In the genomic region with DNA sequence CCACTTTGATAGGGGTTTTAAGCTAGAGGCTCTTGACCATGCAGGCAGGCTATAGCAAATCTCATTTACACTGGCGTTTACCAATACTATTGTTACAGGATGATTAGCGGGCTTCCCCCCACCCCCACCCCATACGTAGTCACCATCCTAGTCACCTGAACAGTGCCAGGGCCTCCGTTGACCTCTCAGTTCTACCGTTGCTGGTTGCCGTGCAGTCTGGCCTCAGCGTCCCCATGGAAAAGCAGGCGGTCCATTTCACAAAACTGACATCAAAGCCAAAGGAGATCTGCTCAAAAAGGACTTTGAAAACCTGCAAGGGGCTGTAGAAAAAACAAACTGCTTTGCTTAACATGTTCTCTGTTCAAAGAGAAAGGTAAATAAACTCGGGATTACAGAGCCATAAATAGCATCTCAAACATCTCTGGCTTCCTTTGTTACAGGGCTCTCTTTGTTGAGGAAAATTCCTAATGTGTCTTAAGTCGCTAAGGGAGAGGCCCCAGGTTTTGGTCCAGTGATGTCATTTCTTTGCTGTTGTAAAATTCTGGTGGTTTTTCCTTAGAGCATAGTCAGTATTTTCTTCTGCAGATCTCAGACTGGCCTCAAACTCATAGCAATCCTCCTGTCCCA, we compare ENCODE assay signal across 10 mouse cellular contexts. TPM values are rescaled to one million over a fixed set of nuclear protein-coding genes. Genes with fewer than 3 reads are reported as not detected.
DNase-seq lines count a peak whose midpoint lies in the region; ATAC-seq lines count a peak whose summit lies in the region.
"Had no signal": no experiment of that assay in that cellular context is flagged by ENCODE, and none has a peak within 500 bp of the region (broad histone marks: within the 10 kb centered on the region; RNA-seq: fewer than 3 reads in every experiment).

No protein-coding gene starts in this region.

- H3K4me2 ChIP-seq in heart, embryonic 11.5 days = peak overlapping the region; percentile 14; the same call in 1 of the 2 replicates
- no peak overlapping the region for H3K4me2 ChIP-seq in midbrain, embryonic 11.5 days
- no peak overlapping the region for H3K4me2 ChIP-seq in limb, embryonic 15.5 days

- 23% methylated on average over 10 of the region's 10 CpGs for WGBS in heart, embryonic 11.5 days (ENCODE audit: insufficient replicate concordance)
- 20% methylated on average over 10 of the region's 10 CpGs for WGBS in midbrain, embryonic 10.5 days
- 11% methylated on average over 10 of the region's 10 CpGs for WGBS in midbrain, embryonic 11.5 days
- WGBS in limb, embryonic 15.5 days = 21% methylated on average over 10 of the region's 10 CpGs

- DNase-seq in heart, postnatal 4 days = no peak
- DNase-seq in midbrain, embryonic 10.5 days (ENCODE audit: low spot score) = no peak
- DNase-seq in midbrain, embryonic 11.5 days (ENCODE audit: low spot score, missing footprints) = no peak
- no peak for DNase-seq in urinary bladder, postnatal 10 days (ENCODE audit: low spot score)
- DNase-seq in cerebellum, adult 9-10 months = no peak
- no peak for DNase-seq in heart, adult 18-20 months
- DNase-seq: gastrocnemius, adult 2 months had no signal

- no peaks in the 10 kb centered on the region for H3K27me3 ChIP-seq in heart, embryonic 11.5 days (ENCODE audit: control insufficient read depth, insufficient read depth, low read length)
- H3K27me3 ChIP-seq in midbrain, embryonic 10.5 days (ENCODE audit: low read depth, poor library complexity, severe bottlenecking) = no peaks in the 10 kb centered on the region
- H3K27me3 ChIP-seq in midbrain, embryonic 11.5 days (ENCODE audit: control insufficient read depth, insufficient read depth, low read length) = no peaks in the 10 kb centered on the region
- no peaks in the 10 kb centered on the region for H3K27me3 ChIP-seq in limb, embryonic 15.5 days

- no peak for ATAC-seq in heart, embryonic 11.5 days (replicated peaks; ENCODE audit: insufficient number of reproducible peaks, low FRiP score, low TSS enrichment)
- no peak for ATAC-seq in midbrain, embryonic 11.5 days (ENCODE audit: low FRiP score)
- ATAC-seq in limb, embryonic 15.5 days (ENCODE audit: insufficient number of reproducible peaks, low FRiP score, low TSS enrichment, low read depth) = no peak

- H3K9ac ChIP-seq in heart, embryonic 11.5 days (ENCODE audit: low read depth, low read length) = no peak overlapping the region
- no peak overlapping the region for H3K9ac ChIP-seq in midbrain, embryonic 11.5 days (ENCODE audit: low read length)
- no peak overlapping the region for H3K9ac ChIP-seq in limb, embryonic 15.5 days

- peaks cover 41% of the 10 kb centered on the region for H3K4me1 ChIP-seq in heart, embryonic 11.5 days (ENCODE audit: control insufficient read depth, insufficient read depth, low read length)
- peaks cover 69% of the 10 kb centered on the region for H3K4me1 ChIP-seq in midbrain, embryonic 10.5 days
- H3K4me1 ChIP-seq in midbrain, embryonic 11.5 days (ENCODE audit: control insufficient read depth, insufficient read depth, low read length) = peaks cover 26% of the 10 kb centered on the region
- peaks cover 57% of the 10 kb centered on the region for H3K4me1 ChIP-seq in limb, embryonic 15.5 days

- H3K4me3 ChIP-seq in heart, embryonic 11.5 days (ENCODE audit: low read depth, low read length) = no peak overlapping the region
- 0 out of 2 replicates have a peak overlapping the region, but pooled peaks have one; percentile 7 for H3K4me3 ChIP-seq in midbrain, embryonic 10.5 days
- H3K4me3 ChIP-seq in midbrain, embryonic 11.5 days (ENCODE audit: low read depth, low read length) = no peak overlapping the region
- H3K4me3 ChIP-seq in limb, embryonic 15.5 days = no peak overlapping the region
- H3K4me3 ChIP-seq: gastrocnemius, adult 2 months had no signal

- H3K9me3 ChIP-seq in heart, embryonic 11.5 days (replicated peaks; ENCODE audit: control insufficient read depth, low read length) = no peaks in the 10 kb centered on the region
- H3K9me3 ChIP-seq in midbrain, embryonic 10.5 days (replicated peaks) = no peaks in the 10 kb centered on the region
- no peaks in the 10 kb centered on the region for H3K9me3 ChIP-seq in midbrain, embryonic 11.5 days (ENCODE audit: control insufficient read depth, low read length)
- H3K9me3 ChIP-seq in limb, embryonic 15.5 days = no peaks in the 10 kb centered on the region
- H3K9me3 ChIP-seq: megakaryocyte, embryonic 14.5 days had no signal

- H3K36me3 ChIP-seq in heart, embryonic 11.5 days (ENCODE audit: control insufficient read depth, insufficient read depth, low read length) = no peaks in the 10 kb centered on the region
- no peaks in the 10 kb centered on the region for H3K36me3 ChIP-seq in midbrain, embryonic 10.5 days
- H3K36me3 ChIP-seq in midbrain, embryonic 11.5 days (ENCODE audit: control insufficient read depth, insufficient read depth, low read length) = no peaks in the 10 kb centered on the region
- no peaks in the 10 kb centered on the region for H3K36me3 ChIP-seq in limb, embryonic 15.5 days

- H3K27ac ChIP-seq in heart, embryonic 11.5 days (ENCODE audit: low read depth, low read length) = no peak overlapping the region
- peak overlapping the region; percentile 69 for H3K27ac ChIP-seq in midbrain, embryonic 10.5 days (replicated peaks)
- H3K27ac ChIP-seq in midbrain, embryonic 11.5 days (ENCODE audit: low read depth, low read length) = no peak overlapping the region
- 0 out of 2 replicates have a peak overlapping the region, but pooled peaks have one; percentile 43 for H3K27ac ChIP-seq in limb, embryonic 15.5 days
- H3K27ac ChIP-seq: gastrocnemius, adult 2 months had no signal

RNA-seq across cellular contexts. Expression of gene Abhd2, which starts 43.2 kb away (rescaled TPM):
- polyA plus RNA-seq in heart, embryonic 11.5 days (2014; fragmentation: Nextera tagmentation; extraction: Ambion mirVana) = 4.9 and 6.1 TPM in 2 replicates
- 10 to 100 TPM; 24.7 to 27.2 TPM for total RNA-seq in heart, postnatal 4 days (2021)
- polyA plus RNA-seq in midbrain, embryonic 10.5 days (2016; fragmentation: Nextera tagmentation; extraction: Ambion mirVana) = 6.8 and 8.7 TPM in 2 replicates
- polyA plus RNA-seq in midbrain, embryonic 11.5 days (2014; fragmentation: Nextera tagmentation; extraction: Ambion mirVana) = 11.6 and 11.7 TPM in 2 replicates
- 9.5 and 9.6 TPM in 2 replicates for polyA plus RNA-seq in limb, embryonic 15.5 days (2015; fragmentation: Nextera tagmentation; extraction: Ambion mirVana)
- 10 to 100 TPM; 33.0 to 36.3 TPM for total RNA-seq in heart, adult 18-20 months (2021)

Comparison
In these comparisons a context has a peak if more than half of its experiments do, and no peak if none do; other contexts are left out.
1. H3K27ac ChIP-seq: peak in midbrain, embryonic 10.5 days (single experiment) and limb, embryonic 15.5 days (single experiment); none in heart, embryonic 11.5 days (single experiment) and midbrain, embryonic 11.5 days (single experiment).